Mouse (Mus musculus) spleen, adult 2 months (tissue): ENCODE data around the gene Lilra5.

Experiments
- CTCF ChIP-seq: fragments of 200-500 bp; IDR thresholded peaks from 2 replicates; pipeline ENCODE4 v1.5.1; 2011; ENCODE audit warnings: mild to moderate bottlenecking, inconsistent platforms; ENCODE audit not compliant: insufficient read depth, insufficient read length, insufficient replicate concordance; ENCODE audit errors: extremely low read depth
- POLR2A ChIP-seq: fragments of 200-500 bp; IDR thresholded peaks from 2 replicates; pipeline ENCODE4 v1.6.1; 2011; ENCODE audit warnings: low read depth, low read length, inconsistent platforms

GRCm38 (mm10) chr7:4239038-4239721, 1.6 kb downstream of the Lilra5 start:
- TF ChIP-seq CTCF (no peak), POLR2A (no peak)
